Mouse (Mus musculus) testis, adult 2 months (tissue): Measurements from ENCODE around the gene AI464131.

Experiments
- CTCF ChIP-seq: fragments of 200-500 bp; IDR thresholded peaks from 2 replicates; pipeline ENCODE4 v1.5.1; 2012; ENCODE audit warnings: low read depth, mild to moderate bottlenecking, inconsistent platforms, low read length, moderate library complexity; ENCODE audit not compliant: control insufficient read depth, insufficient read depth, insufficient replicate concordance
- POLR2A ChIP-seq: fragments of 200-500 bp; IDR thresholded peaks from 2 replicates; pipeline ENCODE4 v1.6.1; 2012; ENCODE audit warnings: low read depth, mild to moderate bottlenecking, inconsistent platforms, low read length, moderate library complexity; ENCODE audit not compliant: control insufficient read depth

DNA sequence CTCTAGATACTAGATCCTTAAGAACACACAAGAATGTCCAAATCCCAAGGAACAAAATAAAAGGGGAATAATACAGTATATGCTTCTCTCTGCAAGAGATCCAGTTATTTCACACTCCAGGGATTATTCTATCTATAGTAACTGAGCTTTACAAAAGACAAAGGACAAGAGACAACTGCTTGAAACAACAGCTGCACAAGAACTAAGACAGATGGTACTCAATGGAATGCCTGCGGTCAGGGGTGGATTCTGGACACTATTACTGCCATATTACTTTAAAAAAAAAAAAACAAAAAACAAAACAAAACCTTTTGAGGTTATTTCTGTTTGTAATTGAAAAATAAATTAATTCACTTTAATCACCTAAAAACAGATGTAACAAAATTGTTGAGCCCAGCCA, 42.2 kb downstream of the AI464131 start:
- TF ChIP-seq CTCF (no peak), POLR2A (no peak)
